Mouse (Mus musculus): ENCODE results near the gene Ptpn7. TPM values are rescaled to one million over a fixed set of nuclear protein-coding genes. Genes with fewer than 3 reads are reported as not detected.

Gene Ptpn7
- polyA plus RNA-seq, 2 experiments: 9.4 to 12.4 TPM

DNA sequence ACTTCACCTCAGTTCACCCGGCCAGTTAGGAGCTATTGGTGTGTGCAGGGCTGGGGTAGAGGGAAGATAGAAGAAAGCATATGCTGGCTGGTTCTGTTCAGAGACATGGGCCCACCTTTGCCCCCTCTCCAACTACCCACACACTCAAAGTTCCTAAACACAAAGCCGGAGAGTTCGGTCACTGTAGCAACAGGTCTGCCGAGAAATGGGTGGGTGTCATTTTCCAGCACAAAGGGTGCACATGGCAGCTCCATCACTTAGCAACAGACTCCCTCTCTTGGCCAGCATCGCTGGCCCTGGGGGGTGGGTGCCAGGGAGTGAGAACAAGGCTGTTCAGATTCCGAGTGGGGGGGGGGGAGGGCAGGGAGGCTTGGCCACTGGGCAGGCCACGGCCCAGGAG, 26.6 kb downstream of the Ptpn7 start:
- 70% methylated on average over 7 of the region's 7 CpGs for WGBS (ENCODE audit: insufficient replicate concordance)
- ATAC-seq (ENCODE audit: insufficient read depth): no peak
- TF ChIP-seq EP300 (IDR thresholded peaks at IDR 0.05; ENCODE audit: low read depth): no peak
- TF ChIP-seq CTCF (IDR thresholded peaks at IDR 0.05; ENCODE audit: low read depth): no peak

GRCm38 (mm10) chr1:135159556-135160123, 27.1 kb downstream of the Ptpn7 start:
- no peak for TF ChIP-seq CTCF (IDR thresholded peaks at IDR 0.05; ENCODE audit: low read depth)
- no peak for TF ChIP-seq EP300 (IDR thresholded peaks at IDR 0.05; ENCODE audit: low read depth)
- H3K4me3 ChIP-seq (ENCODE audit: insufficient read depth in 1 of 2, low read depth in 2 of 2, low read length in 2 of 2): no peak overlapping the region
- no peaks in the 10 kb centered on the region for H3K27me3 ChIP-seq (ENCODE audit: control insufficient read depth, insufficient read depth, low read length)
- H3K9ac ChIP-seq (replicated peaks): no peak overlapping the region
- ATAC-seq (ENCODE audit: insufficient read depth): no peak
- 62% methylated on average over 11 of the region's 11 CpGs for WGBS (ENCODE audit: insufficient replicate concordance)
- H3K9me3 ChIP-seq (ENCODE audit: control insufficient read depth, low read length): no peaks in the 10 kb centered on the region
- no peaks in the 10 kb centered on the region for H3K36me3 ChIP-seq (replicated peaks; ENCODE audit: control insufficient read depth, insufficient read depth, low read depth)
- no peak for DNase-seq (ENCODE audit: low read depth in 3 of 3, low spot score in 3 of 3)
- H3K4me1 ChIP-seq (replicated peaks; ENCODE audit: control insufficient read depth in 2 of 2, insufficient read depth in 2 of 2, low read length in 1 of 2): peaks cover 0 to 3% of the 10 kb centered on the region in 2 experiments; a peak in 2 of 4 replicates
- H3K4me2 ChIP-seq (ENCODE audit: low read depth): no peak overlapping the region
- H3K27ac ChIP-seq: no peak overlapping the region

More for the DNA sequence above, 26.6 kb downstream of the Ptpn7 start:
- Histone ChIP-seq H3K4me1 (replicated peaks; ENCODE audit: control insufficient read depth in 2 of 2, insufficient read depth in 2 of 2, low read length in 1 of 2) (peaks cover 0 to 7% of the 10 kb centered on the region in 2 experiments; a peak in 2 of 4 replicates), H3K9me3 (ENCODE audit: control insufficient read depth, low read length) (no peaks in the 10 kb centered on the region), H3K4me3 (ENCODE audit: insufficient read depth in 1 of 2, low read depth in 2 of 2, low read length in 2 of 2) (no peak overlapping the region), H3K27me3 (ENCODE audit: control insufficient read depth, insufficient read depth, low read length) (no peaks in the 10 kb centered on the region), H3K27ac (no peak overlapping the region), H3K4me2 (ENCODE audit: low read depth) (no peak overlapping the region), H3K9ac (replicated peaks) (no peak overlapping the region), H3K36me3 (replicated peaks; ENCODE audit: control insufficient read depth, insufficient read depth, low read depth) (no peaks in the 10 kb centered on the region)
- DNase-seq (ENCODE audit: low read depth in 3 of 3, low spot score in 3 of 3): no peak

DNA sequence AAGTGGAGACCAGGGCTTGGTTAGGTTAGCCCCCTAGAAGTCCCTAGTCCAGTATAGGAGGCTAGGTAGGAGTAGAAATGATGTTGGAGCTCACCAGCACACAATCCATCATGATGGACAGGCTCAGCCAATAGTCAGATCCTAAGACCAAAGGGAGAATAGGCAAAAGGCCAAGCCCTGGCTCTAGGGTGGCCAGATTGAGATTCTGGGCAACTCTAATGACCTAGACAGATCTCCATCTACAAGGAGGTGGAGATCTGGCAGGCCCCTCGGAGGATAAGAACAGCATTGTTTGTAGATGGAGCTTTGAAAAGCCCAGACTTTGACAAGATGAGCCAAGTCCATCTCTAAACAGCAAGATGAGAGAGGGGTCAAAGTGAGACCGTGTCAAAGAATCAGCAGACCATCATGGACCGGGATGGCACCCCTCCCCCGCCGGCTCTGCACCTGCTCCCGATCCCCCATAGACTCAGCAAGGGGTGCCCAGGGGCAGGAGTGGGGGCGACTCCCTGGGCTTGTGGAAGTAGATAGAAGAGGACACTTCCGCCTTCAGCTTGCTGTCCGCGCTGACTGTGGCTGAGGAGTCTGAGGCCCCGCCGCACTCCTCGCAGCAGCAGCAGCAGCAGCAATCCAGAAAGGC, 28.0 kb downstream of the Ptpn7 start:
- H3K4me2 ChIP-seq (ENCODE audit: low read depth): no peak overlapping the region
- ATAC-seq (ENCODE audit: insufficient read depth) (no peak), DNase-seq (ENCODE audit: low read depth in 3 of 3, low spot score in 3 of 3) (no peak)
- no peaks in the 10 kb centered on the region for H3K27me3 ChIP-seq (ENCODE audit: control insufficient read depth, insufficient read depth, low read length)
- no peak for TF ChIP-seq CTCF (IDR thresholded peaks at IDR 0.05; ENCODE audit: low read depth)
- TF ChIP-seq EP300 (IDR thresholded peaks at IDR 0.05; ENCODE audit: low read depth): no peak
- H3K4me3 ChIP-seq (ENCODE audit: insufficient read depth in 1 of 2, low read depth in 2 of 2, low read length in 2 of 2): no peak overlapping the region
- no peaks in the 10 kb centered on the region for H3K9me3 ChIP-seq (ENCODE audit: control insufficient read depth, low read length)
- 66% methylated on average over 13 of the region's 13 CpGs for WGBS (ENCODE audit: insufficient replicate concordance)
- no peak overlapping the region for H3K27ac ChIP-seq
- H3K9ac ChIP-seq (replicated peaks): no peak overlapping the region
- H3K4me1 ChIP-seq (replicated peaks; ENCODE audit: control insufficient read depth in 2 of 2, insufficient read depth in 2 of 2, low read length in 1 of 2): no peaks in the 10 kb centered on the region
- H3K36me3 ChIP-seq (replicated peaks; ENCODE audit: control insufficient read depth, insufficient read depth, low read depth): no peaks in the 10 kb centered on the region

DNA sequence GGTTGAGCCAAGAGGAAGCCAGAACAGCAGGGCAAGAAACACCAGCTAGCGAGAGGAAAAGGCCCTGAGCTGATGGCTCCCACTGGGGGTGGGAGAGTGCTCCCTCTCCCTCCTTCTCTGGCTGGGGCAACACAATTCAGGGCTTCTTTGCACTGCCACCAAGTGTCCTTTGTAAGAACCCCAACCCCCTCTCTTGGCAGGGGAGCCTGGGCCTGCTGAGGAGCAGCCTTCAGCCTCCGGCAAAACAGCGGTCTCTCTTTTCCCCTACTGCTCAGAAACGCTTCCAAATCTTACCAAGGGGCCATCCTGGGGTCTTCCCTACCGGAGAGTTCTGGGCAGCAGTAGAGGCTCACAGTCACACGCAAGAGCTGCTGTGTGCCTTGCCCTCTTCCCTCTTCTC, 30.2 kb downstream of the Ptpn7 start:
- no peaks in the 10 kb centered on the region for H3K9me3 ChIP-seq (ENCODE audit: control insufficient read depth, low read length)
- no peak overlapping the region for H3K9ac ChIP-seq (replicated peaks)
- H3K27ac ChIP-seq: no peak overlapping the region
- H3K36me3 ChIP-seq (replicated peaks; ENCODE audit: control insufficient read depth, insufficient read depth, low read depth): no peaks in the 10 kb centered on the region
- H3K4me3 ChIP-seq (ENCODE audit: insufficient read depth in 1 of 2, low read depth in 2 of 2, low read length in 2 of 2): no peak overlapping the region
- TF ChIP-seq CTCF (IDR thresholded peaks at IDR 0.05; ENCODE audit: low read depth): no peak
- TF ChIP-seq EP300 (IDR thresholded peaks at IDR 0.05; ENCODE audit: low read depth): no peak
- H3K27me3 ChIP-seq (ENCODE audit: control insufficient read depth, insufficient read depth, low read length): no peaks in the 10 kb centered on the region
- ATAC-seq (ENCODE audit: insufficient read depth): no peak
- no peaks in the 10 kb centered on the region for H3K4me1 ChIP-seq (replicated peaks; ENCODE audit: control insufficient read depth in 2 of 2, insufficient read depth in 2 of 2, low read length in 1 of 2)
- H3K4me2 ChIP-seq (ENCODE audit: low read depth): no peak overlapping the region
- DNase-seq (ENCODE audit: low read depth in 3 of 3, low spot score in 3 of 3): no peak
- WGBS (ENCODE audit: insufficient replicate concordance): 66% methylated on average over 6 of the region's 6 CpGs

GRCm38 (mm10) chr1:135167435-135167834, 34.9 kb downstream of the Ptpn7 start, which contains the start of gene Gpr37l1:
Gene Gpr37l1 (minus strand): TSS chr1:135167681.
- Histone ChIP-seq H3K27me3 (ENCODE audit: control insufficient read depth, insufficient read depth, low read length) (no peaks in the 10 kb centered on the region; the same call in 1 of the 2 replicates), H3K4me1 (replicated peaks; ENCODE audit: control insufficient read depth in 2 of 2, insufficient read depth in 2 of 2, low read length in 1 of 2) (0 out of 4 replicates have a peak, but pooled peaks cover 0 to 2% of the 10 kb centered on the region in 2 experiments), H3K4me2 (ENCODE audit: low read depth) (no peak within 1 kb of the TSS), H3K27ac (no peak within 1 kb of the TSS), H3K9me3 (ENCODE audit: control insufficient read depth, low read length) (no peaks in the 10 kb centered on the region), H3K9ac (replicated peaks) (no peak within 1 kb of the TSS), H3K36me3 (replicated peaks; ENCODE audit: control insufficient read depth, insufficient read depth, low read depth) (no peaks in the 10 kb centered on the region), H3K4me3 (ENCODE audit: insufficient read depth in 1 of 2, low read depth in 2 of 2, low read length in 2 of 2) (no peak within 1 kb of the TSS)
- 44% methylated on average over 11 of the region's 11 CpGs for WGBS (ENCODE audit: insufficient replicate concordance)
- ATAC-seq (ENCODE audit: insufficient read depth) (no peak), DNase-seq (ENCODE audit: low read depth in 3 of 3, low spot score in 3 of 3) (no peak)
- TF ChIP-seq CTCF (IDR thresholded peaks at IDR 0.05; ENCODE audit: low read depth): peak; percentile 17; the same call in 1 of the 2 replicates
- no peak for TF ChIP-seq EP300 (IDR thresholded peaks at IDR 0.05; ENCODE audit: low read depth)
